Mouse (Mus musculus): ENCODE results near the gene Mesd. TPM values are rescaled to one million over a fixed set of nuclear protein-coding genes. Genes with fewer than 3 reads are reported as not detected.
A peak's percentile ranks its signal among the peaks of the same experiment; 100 is the strongest.

Mesd gene
- total RNA-seq, 2 experiments from 2014 or later: 26.4 to 27.4 TPM

DNA sequence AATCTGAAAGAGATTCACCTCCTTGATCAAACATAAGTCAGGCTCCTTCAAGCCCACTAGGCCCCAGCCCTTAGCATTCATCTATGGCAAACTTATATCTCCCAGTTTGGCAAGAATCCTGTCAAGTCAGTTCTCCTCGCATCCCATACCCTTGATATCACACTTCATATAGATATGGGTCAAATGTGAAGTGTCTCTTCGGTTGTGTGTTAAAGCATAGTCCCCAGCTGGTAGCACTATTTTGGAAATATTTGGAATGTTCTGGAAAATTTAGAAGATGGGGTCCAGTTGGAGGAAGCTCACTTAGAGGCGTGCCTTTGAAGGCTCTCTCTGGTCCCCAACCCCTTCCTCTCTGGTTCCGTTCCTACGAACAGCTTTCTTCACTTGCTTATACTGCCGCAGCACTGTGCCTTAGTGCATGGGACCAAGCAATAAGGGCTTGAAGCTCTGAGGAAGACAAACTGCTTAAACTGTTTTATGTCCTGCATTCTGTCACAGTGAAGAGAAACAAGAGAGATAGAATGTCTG lies 29.2 kb downstream of the Mesd start:
- no peak for DNase-seq

- no peak for DNase-seq
Measured at GRCm38 (mm10) chr7:83913995-83914394, 29.7 kb downstream of the Mesd start.

DNA sequence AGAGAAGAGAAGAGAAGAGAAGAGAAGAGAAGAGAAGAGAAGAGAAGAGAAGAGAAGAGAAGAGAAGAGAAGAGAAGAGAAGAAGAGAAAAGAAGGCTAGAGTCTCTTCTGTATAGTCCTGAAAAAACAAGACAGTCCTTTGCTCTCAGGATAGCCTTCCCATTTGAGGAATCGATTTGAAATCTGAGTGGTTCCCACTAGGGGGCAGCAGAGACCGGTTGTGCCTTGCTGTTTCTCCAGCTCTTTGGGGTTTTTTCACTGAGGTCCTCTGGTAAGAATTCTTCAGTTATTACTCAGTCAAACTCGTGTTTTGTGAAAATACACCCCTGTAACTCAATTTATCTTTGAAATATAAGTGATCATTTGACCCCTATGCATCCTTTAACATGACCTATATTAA lies 30.3 kb downstream of the Mesd start:
- DNase-seq: peak; percentile 31

DNA sequence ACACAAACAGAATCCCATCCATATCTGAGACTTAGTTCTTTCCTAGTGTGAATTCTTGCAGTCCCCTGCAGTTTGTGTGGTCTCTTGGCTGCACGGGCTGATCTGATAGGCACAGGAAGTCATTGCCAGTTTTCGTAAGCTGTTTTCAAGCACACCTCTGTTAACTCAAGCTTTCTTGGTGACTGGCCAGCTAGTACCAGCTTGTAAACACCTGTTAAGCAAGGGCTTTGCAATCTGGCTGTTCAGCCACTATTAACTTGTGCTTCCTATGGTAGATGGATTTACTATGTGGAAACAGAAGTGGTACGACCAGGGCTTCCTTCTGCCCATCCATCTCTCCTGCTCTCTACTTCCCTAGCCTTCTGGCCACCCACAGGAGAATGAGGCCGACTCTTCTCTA lies 36.0 kb downstream of the Mesd start:
- no peak for DNase-seq

GRCm38 (mm10) chr7:83921637-83922036 lies 37.4 kb downstream of the Mesd start:
- DNase-seq: no peak

GRCm38 (mm10) chr7:83939017-83939721 lies 54.9 kb downstream of the Mesd start:
- no peak for DNase-seq

- DNase-seq: no peak
Measured at GRCm38 (mm10) chr7:83940136-83940535, 55.9 kb downstream of the Mesd start.

GRCm38 (mm10) chr7:83941701-83942101 lies 57.4 kb downstream of the Mesd start:
- no peak for DNase-seq

GRCm38 (mm10) chr7:83948743-83949142 lies 64.5 kb downstream of the Mesd start:
- DNase-seq: no peak

GRCm38 (mm10) chr7:83949662-83950061 lies 65.4 kb downstream of the Mesd start:
- DNase-seq: no peak

Other genes starting within 250 kb of the Mesd start
- 1 to 10 TPM; 2.4 to 2.5 TPM for gene Il16, start 138.7 kb upstream of the Mesd start, total RNA-seq (2021)
- not detected for gene Cfap161, start 89.6 kb upstream of the Mesd start, total RNA-seq (2021)
- gene Tlnrd1, start 161 bp upstream of the Mesd start, total RNA-seq (2021): 1 to 10 TPM; 2.1 to 2.6 TPM
- gene Cemip, start 202.0 kb downstream of the Mesd start, total RNA-seq (2021): not detected

Data from gastrocnemius, postnatal 25 days (tissue).